Mouse (Mus musculus): ENCODE measurements at regions not wholly inside any gene's neighbourhood (a gene's known extent, or its start where the extent isn't known, plus 50 kb on each side); places are given as distances from the start of the nearest gene placed in this dataset.
"Not testable (repeated sequence)": the region's sequence is repeated elsewhere in the genome, so short reads cannot be mapped to it uniquely, and the experiment has no call there.

GRCm38 (mm10) chr1:80969927-80970326 is 106.8 kb upstream of the Nyap2 start:
- no peak for TF ChIP-seq CTCF (conservative IDR thresholded peaks at IDR 0.05)
- H3K27ac ChIP-seq: no peak overlapping the region
- H3K4me3 ChIP-seq: no peak overlapping the region
- no peak for DNase-seq (ENCODE audit: low spot score in 2 of 2)

GRCm38 (mm10) chr1:80969194-80969593 is 107.6 kb upstream of the Nyap2 start:
- no peak for DNase-seq (ENCODE audit: low spot score in 2 of 2)
- H3K4me3 ChIP-seq: no peak overlapping the region
- no peak overlapping the region for H3K27ac ChIP-seq
- TF ChIP-seq CTCF (conservative IDR thresholded peaks at IDR 0.05): no peak

GRCm38 (mm10) chr1:80965792-80966191 is 111.0 kb upstream of the Nyap2 start:
- Histone ChIP-seq H3K27ac (no peak overlapping the region), H3K4me3 (no peak overlapping the region)
- no peak for TF ChIP-seq CTCF (conservative IDR thresholded peaks at IDR 0.05)
- no peak for DNase-seq (ENCODE audit: low spot score in 2 of 2)

- no peak for TF ChIP-seq CTCF (conservative IDR thresholded peaks at IDR 0.05)
- Histone ChIP-seq H3K4me3 (no peak overlapping the region), H3K27ac (no peak overlapping the region)
- DNase-seq (ENCODE audit: low spot score in 2 of 2): no peak
Observed at GRCm38 (mm10) chr1:80964376-80964775, 112.4 kb upstream of the Nyap2 start.

GRCm38 (mm10) chr1:80963838-80964237 is 112.9 kb upstream of the Nyap2 start:
- Histone ChIP-seq H3K4me3 (no peak overlapping the region), H3K27ac (no peak overlapping the region)
- peak; percentile 40 to 57 for DNase-seq (ENCODE audit: low spot score in 2 of 2)
- no peak for TF ChIP-seq CTCF (conservative IDR thresholded peaks at IDR 0.05)

GRCm38 (mm10) chr1:80950406-80950805 is 126.3 kb upstream of the Nyap2 start:
- no peak for TF ChIP-seq CTCF (conservative IDR thresholded peaks at IDR 0.05)
- Histone ChIP-seq H3K27ac (no peak overlapping the region), H3K4me3 (no peak overlapping the region)
- DNase-seq (ENCODE audit: low spot score in 2 of 2): no peak

- not testable (repeated sequence) for H3K4me3 ChIP-seq; DNase-seq (ENCODE audit: low spot score in 2 of 2); H3K27ac ChIP-seq
Observed at GRCm38 (mm10) chr1:80946049-80946448, 130.7 kb upstream of the Nyap2 start.

- Histone ChIP-seq H3K4me3 (no peak overlapping the region), H3K27ac (no peak overlapping the region)
- no peak for TF ChIP-seq CTCF (conservative IDR thresholded peaks at IDR 0.05)
- no peak for DNase-seq (ENCODE audit: low spot score in 2 of 2)
Observed at GRCm38 (mm10) chr1:80939372-80939771, 137.4 kb upstream of the Nyap2 start.

- DNase-seq (ENCODE audit: low spot score in 2 of 2): no peak
- H3K27ac ChIP-seq: no peak overlapping the region
- no peak overlapping the region for H3K4me3 ChIP-seq
- no peak for TF ChIP-seq CTCF (conservative IDR thresholded peaks at IDR 0.05)
Observed at GRCm38 (mm10) chr1:80899281-80899680, 141.0 kb upstream of the Dock10 start.

- H3K4me3 ChIP-seq: no peak overlapping the region
- H3K27ac ChIP-seq: no peak overlapping the region
- no peak for TF ChIP-seq CTCF (conservative IDR thresholded peaks at IDR 0.05)
- no peak for DNase-seq (ENCODE audit: low spot score in 2 of 2)
Observed at GRCm38 (mm10) chr1:80874140-80874849, 116.0 kb upstream of the Dock10 start.

- no peak overlapping the region for H3K4me3 ChIP-seq
- DNase-seq (ENCODE audit: low spot score in 2 of 2): no peak
- no peak overlapping the region for H3K27ac ChIP-seq
- no peak for TF ChIP-seq CTCF (conservative IDR thresholded peaks at IDR 0.05)
Observed at GRCm38 (mm10) chr1:80873596-80873995, 115.3 kb upstream of the Dock10 start.

- H3K4me3 ChIP-seq: no peak overlapping the region
- no peak for TF ChIP-seq CTCF (conservative IDR thresholded peaks at IDR 0.05)
- no peak for DNase-seq (ENCODE audit: low spot score in 2 of 2)
- no peak overlapping the region for H3K27ac ChIP-seq
Observed at GRCm38 (mm10) chr1:80868805-80869204, 110.5 kb upstream of the Dock10 start.

GRCm38 (mm10) chr1:80856981-80857380 is 98.7 kb upstream of the Dock10 start:
- no peak for TF ChIP-seq CTCF (conservative IDR thresholded peaks at IDR 0.05)
- no peak for DNase-seq (ENCODE audit: low spot score in 2 of 2)
- no peak overlapping the region for H3K4me3 ChIP-seq
- no peak overlapping the region for H3K27ac ChIP-seq

- no peak overlapping the region for H3K27ac ChIP-seq
- DNase-seq (ENCODE audit: low spot score in 2 of 2): no peak
- no peak overlapping the region for H3K4me3 ChIP-seq
- no peak for TF ChIP-seq CTCF (conservative IDR thresholded peaks at IDR 0.05)
Observed at GRCm38 (mm10) chr1:80854945-80855656, 96.8 kb upstream of the Dock10 start.
